Mouse (Mus musculus) liver, postnatal 0 days (tissue): ENCODE data around the gene Rundc3b. TPM values are rescaled to one million over a fixed set of nuclear protein-coding genes. Genes with fewer than 3 reads are reported as not detected.
A peak's percentile ranks its signal among the peaks of the same experiment; 100 is the strongest.

Source experiments
- ATAC-seq: fragments of 200-750 bp; cut with Nextera tagmentation; 2 replicates; pipeline ENCODE4 v1.8.0; 2017; ENCODE audit warnings: mild to moderate bottlenecking, moderate library complexity
- DNase-seq: peaks from one replicate; pipeline ENCODE4 v3.0.0-alpha.2; 2016
- H3K27ac ChIP-seq: fragments of 300-500 bp; sonication (generic); 2 replicates; pipeline ENCODE4 v1.5.1; 2014; ENCODE audit warnings: antibody characterized with exemption, moderate library complexity, mild to moderate bottlenecking, low read depth
- H3K27me3 ChIP-seq: fragments of 300-500 bp; sonication (generic); 2 replicates; pipeline ENCODE4 v1.6.1; 2014; ENCODE audit warnings: low read length, control low read depth, mixed read lengths; ENCODE audit not compliant: insufficient read depth
- H3K36me3 ChIP-seq: fragments of 300-500 bp; sonication (generic); replicated peaks from 2 replicates; pipeline ENCODE4 v1.6.1; 2014; ENCODE audit warnings: mild to moderate bottlenecking, control low read depth, low read length, moderate library complexity, mixed read lengths; ENCODE audit not compliant: insufficient read depth
- H3K4me1 ChIP-seq: fragments of 300-500 bp; sonication (generic); 2 replicates; pipeline ENCODE4 v1.6.1; 2014; ENCODE audit warnings: antibody characterized with exemption, mild to moderate bottlenecking, control low read depth; ENCODE audit not compliant: insufficient read depth
- H3K4me2 ChIP-seq: fragments of 300-500 bp; sonication (generic); 2 replicates; pipeline ENCODE4 v1.6.1; 2014; ENCODE audit warnings: low read depth, mild to moderate bottlenecking, low read length, moderate library complexity, mixed read lengths
- H3K4me3 ChIP-seq: fragments of 300-500 bp; sonication (generic); 2 replicates; pipeline ENCODE4 v1.5.1; 2014; ENCODE audit warnings: low read depth, low read length
- H3K9ac ChIP-seq: fragments of 300-500 bp; sonication (generic); replicated peaks from 2 replicates; pipeline ENCODE4 v1.6.1; 2014; ENCODE audit warnings: mild to moderate bottlenecking, moderate library complexity
- H3K9me3 ChIP-seq: fragments of 300-500 bp; sonication (generic); 2 replicates; pipeline ENCODE4 v1.6.1; 2016; ENCODE audit warnings: mild to moderate bottlenecking, control low read depth, low read length, mixed read lengths
- CTCF ChIP-seq: sonication (generic); IDR thresholded peaks from 2 replicates; pipeline ENCODE4 v1.5.1; 2016; ENCODE audit warnings: antibody characterized with exemption, low read depth
- EP300 ChIP-seq: IDR thresholded peaks from 2 replicates; pipeline ENCODE4 v1.6.1; 2016; ENCODE audit warnings: antibody characterized with exemption, low read depth, mild to moderate bottlenecking
- WGBS: fragments of 180-500 bp; shearing (Covaris S2); extraction: QIAGEN DNeasy Blood & Tissue Kit; methylation state at CpG from one replicate; pipeline ENCODE4 v1.1.7; 2014; ENCODE audit not compliant: insufficient replicate concordance; 5-methylcytosine and 5-hydroxymethylcytosine counted together
- polyA plus RNA-seq: library from polyadenylated mRNA; unstranded; fragments of >200 nt; fragmentation: Nextera tagmentation; extraction: Ambion mirVana; gene quantifications from 2 replicates; pipeline ENCODE4 v1.2.1, GENCODE M21; 2015

Gene Rundc3b
- polyA plus RNA-seq: 0.02 and 0.07 TPM in 2 replicates

- ATAC-seq (peak; percentile 97), DNase-seq (peak; percentile 85)
- Histone ChIP-seq H3K27me3 (peaks cover 15% of the 10 kb centered on the region), H3K27ac (no peak within 1 kb of the TSS), H3K4me3 (peak within 1 kb of the TSS; percentile 66), H3K4me2 (peak within 1 kb of the TSS; percentile 98), H3K9me3 (no peaks in the 10 kb centered on the region), H3K36me3 (no peaks in the 10 kb centered on the region), H3K4me1 (peaks cover 8% of the 10 kb centered on the region; the same call in 1 of the 2 replicates), H3K9ac (peak within 1 kb of the TSS; percentile 51)
- WGBS: under 1% methylated on average over 47 of the region's 74 CpGs
- TF ChIP-seq CTCF (no peak), EP300 (no peak)
Measured at GRCm38 (mm10) chr5:8622596-8623231, at the start of gene Rundc3b. Gene Rundc3b (minus strand): TSS chr5:8622952.

GRCm38 (mm10) chr5:8669606-8670005, 46.9 kb upstream of the Rundc3b start:
- 72% methylated on average over 1 of the region's 1 CpGs for WGBS
- Histone ChIP-seq H3K4me3 (no peak overlapping the region), H3K4me2 (no peak overlapping the region), H3K27me3 (no peaks in the 10 kb centered on the region), H3K36me3 (no peaks in the 10 kb centered on the region), H3K4me1 (no peaks in the 10 kb centered on the region), H3K9ac (no peak overlapping the region), H3K27ac (no peak overlapping the region), H3K9me3 (no peaks in the 10 kb centered on the region)
- DNase-seq (no peak), ATAC-seq (no peak)
- TF ChIP-seq EP300: no peak
- no peak for TF ChIP-seq CTCF

GRCm38 (mm10) chr5:8667758-8668474, 45.2 kb upstream of the Rundc3b start:
- no peak for DNase-seq
- H3K27ac ChIP-seq: no peak overlapping the region
- no peaks in the 10 kb centered on the region for H3K4me1 ChIP-seq
- no peak for TF ChIP-seq CTCF
- no peaks in the 10 kb centered on the region for H3K9me3 ChIP-seq
- ATAC-seq: no peak
- no peaks in the 10 kb centered on the region for H3K36me3 ChIP-seq
- H3K4me3 ChIP-seq: no peak overlapping the region
- H3K27me3 ChIP-seq: no peaks in the 10 kb centered on the region
- WGBS: 59% methylated on average over 9 of the region's 9 CpGs
- H3K4me2 ChIP-seq: no peak overlapping the region
- no peak overlapping the region for H3K9ac ChIP-seq

- H3K9me3 ChIP-seq: no peaks in the 10 kb centered on the region
- DNase-seq (no peak), ATAC-seq (no peak)
- no peaks in the 10 kb centered on the region for H3K4me1 ChIP-seq
- H3K27me3 ChIP-seq: no peaks in the 10 kb centered on the region
- no peak overlapping the region for H3K27ac ChIP-seq
- H3K9ac ChIP-seq: no peak overlapping the region
- no peak overlapping the region for H3K4me2 ChIP-seq
- WGBS: 36% methylated on average over 3 of the region's 3 CpGs
- no peaks in the 10 kb centered on the region for H3K36me3 ChIP-seq
- H3K4me3 ChIP-seq: no peak overlapping the region
- TF ChIP-seq EP300 (no peak), CTCF (no peak)
Measured at GRCm38 (mm10) chr5:8664678-8665077, 41.9 kb upstream of the Rundc3b start.

GRCm38 (mm10) chr5:8660738-8661151, 38.0 kb upstream of the Rundc3b start:
- no peaks in the 10 kb centered on the region for H3K27me3 ChIP-seq
- TF ChIP-seq CTCF (no peak), EP300 (no peak)
- no peak overlapping the region for H3K9ac ChIP-seq
- H3K4me2 ChIP-seq: peak overlapping the region; percentile 79
- no peak overlapping the region for H3K27ac ChIP-seq
- H3K4me3 ChIP-seq: peak overlapping the region; percentile 51
- no peaks in the 10 kb centered on the region for H3K4me1 ChIP-seq
- H3K9me3 ChIP-seq: no peaks in the 10 kb centered on the region
- DNase-seq: no peak
- WGBS: 72% methylated on average over 10 of the region's 10 CpGs
- no peak for ATAC-seq
- H3K36me3 ChIP-seq: no peaks in the 10 kb centered on the region

- peak within 1 kb of the TSS; percentile 54 for H3K9ac ChIP-seq
- H3K27ac ChIP-seq: peak within 1 kb of the TSS; percentile 52
- ATAC-seq (peak; percentile 95), DNase-seq (peak; percentile 58)
- H3K4me2 ChIP-seq: peak within 1 kb of the TSS; percentile 79
- TF ChIP-seq CTCF (no peak), EP300 (0 out of 2 replicates have a peak, but pooled peaks have one; percentile 49)
- H3K4me3 ChIP-seq: peak within 1 kb of the TSS; percentile 51
- H3K36me3 ChIP-seq: no peaks in the 10 kb centered on the region
- no peaks in the 10 kb centered on the region for H3K4me1 ChIP-seq
- H3K27me3 ChIP-seq: no peaks in the 10 kb centered on the region
- H3K9me3 ChIP-seq: no peaks in the 10 kb centered on the region
- WGBS: 8% methylated on average over 37 of the region's 37 CpGs
Measured at GRCm38 (mm10) chr5:8659911-8660737, 37.4 kb upstream of the Rundc3b start, which contains the start of gene Abcb1a. Gene Abcb1a (plus strand): TSS chr5:8660077.
